Mouse (Mus musculus) embryonic fibroblast, embryonic 13.5 days (primary cell): ENCODE results near the gene Rexo4.

Experiments
- CTCF ChIP-seq: IDR thresholded peaks from 2 replicates; pipeline ENCODE4 v1.5.1; 2011; ENCODE audit warnings: mild to moderate bottlenecking, control low read depth, low read length, moderate library complexity, borderline replicate concordance; ENCODE audit not compliant: insufficient read depth
- POLR2A ChIP-seq: IDR thresholded peaks from 2 replicates; pipeline ENCODE4 v1.6.1; 2011; ENCODE audit warnings: low read depth, mild to moderate bottlenecking, control low read depth, low read length, moderate library complexity

- peak; percentile 39; the same call in 1 of the 2 replicates for TF ChIP-seq POLR2A
- no peak for TF ChIP-seq CTCF
Measured at GRCm38 (mm10) chr2:26910994-26911765, 53.0 kb downstream of the Rexo4 start.
